Mouse (Mus musculus) CD8-positive naive resting alpha-beta T cell, adult 2 months (primary cell): Measurements from ENCODE around the gene Syce2.
"Not testable (repeated sequence)": the region's sequence is repeated elsewhere in the genome, so short reads cannot be mapped to it uniquely, and the experiment has no call there.

Source experiments
- DNase-seq, 2 experiments: peaks; one replicate each; pipeline ENCODE4 v3.0.0; 2022; ENCODE audit warnings: low read depth in 2 of 2, low spot score in 2 of 2

The Syce2 gene

GRCm38 (mm10) chr8:84901071-84901470 lies 29.2 kb downstream of the Syce2 start:
- no peak for DNase-seq

- no peak for DNase-seq
Observed at GRCm38 (mm10) chr8:84901752-84902151, 29.8 kb downstream of the Syce2 start, which contains the start of gene Klf1. Klf1 (plus strand) TSS chr8:84901928.

- DNase-seq = no peak
Observed at GRCm38 (mm10) chr8:84902367-84902919, 30.5 kb downstream of the Syce2 start.

DNA sequence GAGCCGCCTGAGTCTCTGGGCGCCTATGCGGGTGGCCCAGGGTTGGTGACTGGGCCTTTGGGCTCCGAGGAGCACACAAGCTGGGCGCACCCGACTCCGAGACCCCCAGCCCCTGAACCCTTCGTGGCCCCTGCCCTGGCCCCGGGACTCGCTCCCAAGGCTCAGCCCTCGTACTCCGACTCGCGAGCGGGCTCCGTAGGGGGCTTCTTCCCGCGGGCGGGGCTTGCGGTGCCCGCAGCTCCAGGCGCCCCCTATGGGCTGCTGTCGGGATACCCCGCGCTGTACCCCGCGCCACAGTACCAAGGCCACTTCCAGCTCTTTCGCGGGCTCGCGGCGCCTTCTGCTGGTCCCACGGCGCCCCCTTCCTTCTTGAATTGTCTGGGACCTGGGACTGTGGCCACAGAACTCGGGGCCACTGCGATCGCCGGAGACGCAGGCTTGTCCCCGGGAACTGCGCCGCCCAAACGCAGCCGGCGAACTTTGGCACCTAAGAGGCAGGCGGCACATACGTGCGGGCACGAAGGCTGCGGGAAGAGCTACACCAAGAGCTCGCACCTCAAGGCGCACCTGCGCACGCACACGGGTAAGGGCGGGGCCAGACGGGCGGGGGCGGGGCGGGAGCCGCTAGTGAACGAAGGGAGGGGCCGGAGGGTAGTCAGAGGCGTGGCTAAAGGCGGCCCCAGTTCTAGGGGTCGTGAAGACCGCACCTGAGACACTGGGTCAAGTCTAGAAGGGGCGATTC lies 31.2 kb downstream of the Syce2 start:
- DNase-seq = peak; percentile 85 to 93

DNA sequence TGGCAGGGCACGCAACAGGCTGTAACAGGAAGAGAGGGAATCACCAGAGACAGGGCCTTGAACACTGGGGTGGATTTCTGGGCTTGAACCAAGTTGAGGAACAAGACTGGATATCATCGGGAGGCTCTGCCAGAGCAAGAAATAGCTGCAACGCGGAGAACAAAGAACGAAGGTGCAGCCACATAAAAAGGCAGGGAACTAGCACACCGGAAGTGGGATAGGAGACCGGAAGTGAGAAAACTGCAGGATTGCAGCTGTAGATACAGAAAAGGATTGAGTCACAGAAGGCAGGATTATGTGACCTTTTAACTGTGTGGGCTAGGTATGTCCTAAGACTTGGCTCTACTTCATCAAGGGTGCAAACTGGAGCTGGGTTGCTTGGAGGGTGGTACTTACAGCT lies 32.4 kb downstream of the Syce2 start:
- DNase-seq = no peak

GRCm38 (mm10) chr8:84907037-84907436 lies 35.1 kb downstream of the Syce2 start:
- DNase-seq = no peak

GRCm38 (mm10) chr8:84907493-84907892 lies 35.6 kb downstream of the Syce2 start:
- no peak for DNase-seq

- not testable (repeated sequence) for DNase-seq
Observed at GRCm38 (mm10) chr8:84907979-84908378, 36.1 kb downstream of the Syce2 start.

DNA sequence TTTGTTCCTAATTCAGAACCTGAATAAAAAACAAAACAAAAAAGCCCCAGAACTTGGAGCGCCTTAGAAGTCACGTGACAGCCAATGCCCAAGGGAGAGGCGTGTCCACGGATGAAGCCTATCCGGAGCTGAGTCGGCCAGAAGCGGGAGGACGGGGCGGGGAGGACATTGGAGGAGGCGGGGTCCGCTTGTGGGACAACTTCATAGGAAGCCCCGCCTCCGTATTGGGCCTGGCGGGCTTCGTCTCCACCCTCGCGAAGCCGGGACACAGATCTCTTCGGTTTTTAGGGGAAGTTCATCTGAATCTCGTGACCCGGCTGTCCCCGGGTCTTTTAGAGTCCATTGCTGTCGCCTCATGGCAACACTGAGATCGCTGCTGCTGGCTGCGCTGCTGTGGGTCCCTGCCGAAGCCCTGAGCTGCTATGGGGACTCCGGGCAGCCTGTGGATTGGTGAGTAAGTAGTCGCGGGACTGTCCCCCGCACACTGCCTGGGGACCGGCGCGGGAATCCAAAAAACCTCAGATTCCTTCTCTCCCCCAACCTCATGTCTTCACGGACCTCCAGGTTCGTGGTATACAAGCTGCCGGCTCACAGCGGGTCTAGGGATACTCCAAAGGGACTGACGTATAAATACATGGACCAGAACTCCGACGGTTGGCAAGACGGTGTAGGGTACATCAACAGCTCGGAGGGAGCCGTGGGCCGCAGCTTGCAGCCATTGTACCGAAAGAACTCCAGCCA lies 36.7 kb downstream of the Syce2 start, which contains the start of gene Dnase2a:
TSS of gene Dnase2a (plus strand) at position 140 of the 741 bp plus-strand sequence.
- DNase-seq = peak; percentile 84 to 85

- no peak for DNase-seq
Observed at GRCm38 (mm10) chr8:84909162-84909767, 37.4 kb downstream of the Syce2 start.

DNA sequence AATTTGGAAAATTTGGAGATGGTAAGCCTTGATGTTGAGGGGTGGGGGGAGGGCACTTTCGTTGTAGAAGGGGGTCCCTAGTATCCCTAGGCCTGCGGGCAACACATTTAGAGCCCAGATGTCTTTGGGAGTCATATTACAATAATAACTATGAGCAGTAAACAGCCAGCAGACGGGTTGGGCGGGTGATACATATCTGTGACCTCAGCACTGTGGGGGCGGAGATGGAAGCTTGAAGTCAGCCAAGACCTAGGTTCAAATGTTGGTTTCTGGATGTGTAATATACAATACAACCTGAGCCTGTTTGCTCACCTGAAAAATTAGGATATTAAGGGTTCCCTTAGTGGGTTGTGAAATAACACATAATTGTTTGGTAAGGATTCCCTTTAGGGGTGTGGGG lies 38.0 kb downstream of the Syce2 start:
- DNase-seq = no peak

DNA sequence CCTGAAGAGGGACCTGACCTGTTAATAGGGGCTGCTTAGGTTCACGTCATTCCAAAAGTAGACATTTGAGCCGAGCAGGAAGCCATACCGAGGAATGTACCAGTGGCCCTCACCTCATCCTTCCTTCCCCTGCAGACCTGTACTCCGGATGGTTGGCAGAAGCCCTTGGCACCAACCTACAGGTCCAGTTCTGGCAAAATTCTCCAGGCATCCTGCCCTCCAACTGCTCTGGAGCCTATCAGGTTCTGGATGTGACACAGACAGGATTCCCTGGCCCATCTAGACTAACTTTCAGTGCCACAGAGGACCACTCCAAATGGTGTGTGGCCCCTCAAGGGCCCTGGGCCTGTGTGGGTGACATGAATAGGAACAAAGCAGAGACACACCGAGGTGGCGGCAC lies 38.6 kb downstream of the Syce2 start:
- no peak for DNase-seq

DNA sequence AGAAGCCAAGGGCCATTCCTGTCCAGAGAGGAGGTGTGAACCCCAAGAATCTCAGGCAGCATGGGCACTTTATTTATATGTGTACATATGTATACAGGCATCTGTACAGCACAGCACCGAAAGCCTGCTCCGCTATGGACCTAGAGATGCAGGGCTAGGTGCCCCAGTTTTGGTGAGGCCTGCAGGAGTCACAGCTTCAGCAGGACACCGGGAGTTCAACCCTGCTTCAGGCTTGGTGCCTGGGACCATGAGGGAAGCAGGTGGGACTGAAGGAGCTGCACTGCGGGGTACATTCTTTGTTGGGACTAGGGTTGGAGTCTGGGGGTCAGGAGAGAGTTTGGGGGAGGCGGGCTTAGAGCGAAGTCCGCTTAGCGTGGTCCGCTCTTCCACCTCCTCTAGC lies 39.9 kb downstream of the Syce2 start:
- DNase-seq = no peak

DNA sequence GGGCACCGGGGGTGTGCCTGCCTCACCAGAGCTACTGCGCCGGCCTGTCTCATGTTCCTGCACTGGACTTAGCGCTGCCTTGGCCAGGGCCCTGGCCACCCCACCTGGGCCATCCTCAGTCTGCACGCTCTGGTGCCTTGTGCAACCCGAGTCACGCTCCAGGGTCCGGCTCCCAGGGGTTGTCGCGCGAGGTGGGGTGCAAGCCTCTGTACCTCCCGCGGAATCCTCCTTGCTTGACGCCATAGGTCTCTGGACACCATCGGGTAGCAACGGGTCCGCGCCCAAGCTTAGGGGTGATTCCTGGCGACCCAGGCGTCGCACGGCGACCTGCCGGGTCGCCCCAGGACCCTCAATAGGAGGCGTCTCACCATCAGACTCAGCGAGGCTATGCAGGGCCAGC lies 40.5 kb downstream of the Syce2 start:
- no peak for DNase-seq

DNA sequence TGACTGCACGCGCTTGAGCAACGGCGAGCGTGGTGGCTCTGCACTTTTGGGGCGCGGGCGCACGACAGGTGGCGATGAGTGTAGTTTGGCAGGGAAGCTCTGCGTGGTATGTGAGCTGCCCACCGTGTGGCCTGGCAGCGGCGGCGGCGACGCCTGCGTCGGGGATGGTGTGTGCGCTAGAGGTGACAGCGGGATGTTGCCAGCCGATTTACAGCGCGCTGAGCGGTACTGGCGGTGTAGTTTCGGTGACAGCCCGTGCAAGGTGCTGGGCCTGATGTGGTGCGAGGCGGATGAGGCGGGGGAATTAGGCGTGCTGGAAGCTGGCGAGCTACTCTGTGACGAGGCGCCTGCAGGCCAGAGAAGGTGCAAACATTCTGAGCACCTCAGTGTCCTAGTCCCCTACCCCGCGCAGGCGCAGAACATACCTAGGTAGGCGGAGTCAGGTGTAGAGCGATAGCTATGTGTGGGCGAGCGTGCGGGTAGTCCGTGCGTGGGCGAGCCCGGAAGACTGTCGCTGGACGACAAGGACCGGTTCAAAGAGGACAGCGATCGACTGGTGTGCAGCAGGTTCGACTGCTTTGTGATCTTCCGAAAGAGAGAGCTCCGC lies 41.1 kb downstream of the Syce2 start:
- peak; percentile 74 to 78 for DNase-seq

DNA sequence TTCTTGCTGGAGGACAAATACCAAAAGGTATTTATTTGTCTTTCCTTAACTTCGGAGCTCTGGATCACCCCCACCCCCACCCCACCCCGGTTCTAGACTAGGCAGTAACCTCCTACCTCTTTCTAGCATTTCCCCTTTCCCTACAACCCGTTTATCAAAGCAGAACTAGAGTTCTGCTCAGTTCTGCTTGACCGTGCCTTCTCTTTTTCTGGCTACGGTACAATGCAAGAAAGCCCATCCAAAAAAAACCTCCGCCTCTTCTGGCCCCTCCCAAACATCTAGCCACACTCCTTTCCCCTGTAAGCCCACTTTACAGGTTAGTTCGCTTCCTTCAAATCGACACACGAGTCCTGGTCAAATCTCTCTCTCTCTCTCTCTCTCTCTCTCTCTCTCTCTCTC lies 41.6 kb downstream of the Syce2 start:
- DNase-seq = no peak

GRCm38 (mm10) chr8:84913960-84914359 lies 42.0 kb downstream of the Syce2 start:
- peak; percentile 55 to 58 for DNase-seq

DNA sequence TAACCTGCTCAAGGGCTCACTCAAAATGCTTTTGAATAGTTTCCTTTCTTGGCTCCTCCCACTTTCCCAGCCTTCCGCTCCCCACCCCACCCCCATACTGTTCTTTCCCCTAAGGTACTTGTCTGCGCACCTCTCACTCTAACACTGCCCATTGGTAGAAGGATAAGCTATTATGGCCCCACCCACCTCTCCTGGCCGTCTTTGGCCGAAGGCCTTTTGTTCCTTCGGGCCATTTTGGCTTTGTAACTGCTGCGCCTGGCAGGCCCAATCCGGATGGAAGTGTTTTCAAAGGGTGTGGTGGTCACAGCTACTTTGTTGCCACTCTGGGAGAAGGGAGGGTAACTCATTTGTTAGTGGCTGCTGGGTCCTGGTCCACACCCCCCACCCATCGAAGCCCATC lies 43.4 kb downstream of the Syce2 start:
- DNase-seq = no peak

- no peak for DNase-seq
Observed at GRCm38 (mm10) chr8:84917781-84918180, 45.9 kb downstream of the Syce2 start.

GRCm38 (mm10) chr8:84918646-84919045 lies 46.7 kb downstream of the Syce2 start:
- DNase-seq = no peak

- DNase-seq = no peak
Observed at GRCm38 (mm10) chr8:84921596-84921995, 49.7 kb downstream of the Syce2 start.
